Mouse (Mus musculus) forebrain, postnatal 0 days (tissue): Measurements from ENCODE around the gene Arfgef2. TPM values are rescaled to one million over a fixed set of nuclear protein-coding genes. Genes with fewer than 3 reads are reported as not detected.

Source experiments
- ATAC-seq: fragments of 200-750 bp; cut with Nextera tagmentation; 2 replicates; pipeline ENCODE4 v1.8.0; 2017; ENCODE audit warnings: mild to moderate bottlenecking, moderate library complexity
- DNase-seq: peaks from one replicate; pipeline ENCODE4 v3.0.0-alpha.2; 2015
- H3K27ac ChIP-seq: fragments of 300-500 bp; sonication (generic); 2 replicates; pipeline ENCODE4 v1.5.1; 2014; ENCODE audit warnings: low read depth, mild to moderate bottlenecking, antibody characterized with exemption, low read length, moderate library complexity, mixed read lengths
- H3K27me3 ChIP-seq: fragments of 300-500 bp; sonication (generic); 2 replicates; pipeline ENCODE4 v1.6.1; 2014; ENCODE audit warnings: mild to moderate bottlenecking, low read length, mixed read lengths; ENCODE audit not compliant: insufficient read depth
- H3K36me3 ChIP-seq: fragments of 300-500 bp; sonication (generic); 2 replicates; pipeline ENCODE4 v1.6.1; 2014; ENCODE audit warnings: mild to moderate bottlenecking, moderate library complexity; ENCODE audit not compliant: insufficient read depth
- H3K4me1 ChIP-seq: fragments of 300-500 bp; sonication (generic); 2 replicates; pipeline ENCODE4 v1.6.1; 2014; ENCODE audit warnings: antibody characterized with exemption; ENCODE audit not compliant: insufficient read depth
- H3K4me2 ChIP-seq: fragments of 300-500 bp; sonication (generic); 2 replicates; pipeline ENCODE4 v1.6.1; 2014; ENCODE audit warnings: low read depth, mild to moderate bottlenecking, moderate library complexity
- H3K4me3 ChIP-seq: fragments of 300-500 bp; sonication (generic); 2 replicates; pipeline ENCODE4 v1.5.1; 2014; ENCODE audit warnings: low read depth, low read length, mixed read lengths
- H3K9ac ChIP-seq: fragments of 300-500 bp; sonication (generic); 2 replicates; pipeline ENCODE4 v1.6.1; 2014; ENCODE audit warnings: mild to moderate bottlenecking
- H3K9me3 ChIP-seq: fragments of 300-500 bp; sonication (generic); 2 replicates; pipeline ENCODE4 v1.6.1; 2016; ENCODE audit warnings: low read length
- CTCF ChIP-seq: sonication (generic); IDR thresholded peaks from 2 replicates; pipeline ENCODE4 v1.5.1; 2016; ENCODE audit warnings: antibody characterized with exemption, control low read depth, low read depth
- WGBS: fragments of 180-500 bp; shearing (Covaris S2); extraction: QIAGEN DNeasy Blood & Tissue Kit; methylation state at CpG from one replicate; pipeline ENCODE4 v1.1.7; 2014; 5-methylcytosine and 5-hydroxymethylcytosine counted together
- polyA plus RNA-seq: library from polyadenylated mRNA; unstranded; fragments of >200 nt; fragmentation: Nextera tagmentation; extraction: Ambion mirVana; gene quantifications from 2 replicates; pipeline ENCODE4 v1.2.1, GENCODE M21; 2015
- total RNA-seq: library from RNA; depleted of rRNA; stranded (reverse); fragments of >200 nt; gene quantifications from 2 replicates; pipeline ENCODE4 v1.2.3, GENCODE M21; 2014

Arfgef2 gene
- total and polyA plus RNA-seq, 2 experiments from 2014 or later = 3.0 to 29.5 TPM

GRCm38 (mm10) chr2:166834091-166834490, 28.7 kb downstream of the Arfgef2 start:
- Histone ChIP-seq H3K9me3 (no peaks in the 10 kb centered on the region), H3K9ac (no peak overlapping the region), H3K4me2 (no peak overlapping the region), H3K4me1 (no peaks in the 10 kb centered on the region), H3K27ac (no peak overlapping the region), H3K4me3 (no peak overlapping the region), H3K27me3 (no peaks in the 10 kb centered on the region), H3K36me3 (peaks cover 16% of the 10 kb centered on the region)
- 93% methylated on average over 2 of the region's 2 CpGs for WGBS
- ATAC-seq = no peak
- TF ChIP-seq CTCF = no peak
- no peak for DNase-seq

DNA sequence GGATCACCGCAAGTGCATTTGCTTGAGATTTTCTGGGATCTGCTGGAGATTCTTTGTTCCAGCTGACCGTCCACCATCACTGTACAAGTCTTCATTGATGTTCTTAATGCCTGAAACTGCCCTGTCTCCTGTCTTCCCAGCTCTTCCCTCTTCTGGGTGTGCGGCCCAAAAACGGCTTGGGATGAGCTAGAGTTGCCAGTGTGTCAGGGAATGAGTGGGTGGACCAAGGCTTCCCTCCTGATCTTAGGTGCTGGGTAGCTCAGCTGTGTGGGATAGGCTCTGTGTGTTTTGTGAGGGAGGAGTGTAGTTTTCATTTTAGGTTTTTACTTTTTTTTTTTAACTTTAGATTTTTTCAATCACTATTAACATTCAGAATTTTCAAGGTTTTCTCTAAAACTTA, 29.4 kb downstream of the Arfgef2 start:
- no peak overlapping the region for H3K4me3 ChIP-seq
- H3K27ac ChIP-seq = no peak overlapping the region
- no peaks in the 10 kb centered on the region for H3K9me3 ChIP-seq
- no peaks in the 10 kb centered on the region for H3K27me3 ChIP-seq
- no peak for TF ChIP-seq CTCF
- ATAC-seq = no peak
- no peak overlapping the region for H3K9ac ChIP-seq
- DNase-seq = no peak
- no peaks in the 10 kb centered on the region for H3K4me1 ChIP-seq
- 91% methylated on average over 4 of the region's 4 CpGs for WGBS
- peaks cover 16% of the 10 kb centered on the region for H3K36me3 ChIP-seq
- H3K4me2 ChIP-seq = no peak overlapping the region

GRCm38 (mm10) chr2:166835581-166835980, 30.2 kb downstream of the Arfgef2 start:
- Histone ChIP-seq H3K9ac (no peak overlapping the region), H3K4me3 (no peak overlapping the region), H3K4me2 (no peak overlapping the region), H3K36me3 (peaks cover 16% of the 10 kb centered on the region), H3K4me1 (no peaks in the 10 kb centered on the region), H3K27me3 (no peaks in the 10 kb centered on the region), H3K9me3 (no peaks in the 10 kb centered on the region), H3K27ac (no peak overlapping the region)
- WGBS = 74% methylated on average over 5 of the region's 5 CpGs
- no peak for DNase-seq
- no peak for ATAC-seq
- no peak for TF ChIP-seq CTCF

DNA sequence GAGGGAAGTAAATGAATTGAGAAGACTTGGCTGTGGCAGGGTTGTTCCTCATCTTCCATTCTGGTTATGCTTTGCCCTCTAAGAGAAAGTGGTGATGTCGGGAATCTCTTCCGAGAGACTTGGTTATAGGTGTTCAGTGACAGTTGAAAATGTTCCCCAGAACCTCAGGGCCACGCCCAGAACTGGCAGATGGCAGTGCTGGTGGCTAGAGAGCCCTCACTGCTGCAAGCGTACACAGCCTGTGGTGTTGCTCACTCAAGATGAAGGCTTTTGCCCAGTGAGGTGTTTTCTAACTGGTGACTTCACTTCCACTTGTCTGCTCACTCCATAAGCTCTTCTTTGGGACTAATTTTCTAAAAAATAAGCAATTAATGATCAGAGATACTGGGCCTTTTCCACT, 36.4 kb downstream of the Arfgef2 start:
- ATAC-seq = no peak
- H3K27ac ChIP-seq = no peak overlapping the region
- H3K4me1 ChIP-seq = no peaks in the 10 kb centered on the region
- no peak for TF ChIP-seq CTCF
- H3K4me2 ChIP-seq = no peak overlapping the region
- no peaks in the 10 kb centered on the region for H3K27me3 ChIP-seq
- H3K4me3 ChIP-seq = no peak overlapping the region
- no peaks in the 10 kb centered on the region for H3K9me3 ChIP-seq
- no peak overlapping the region for H3K9ac ChIP-seq
- peaks cover 22% of the 10 kb centered on the region; the same call in 1 of the 2 replicates for H3K36me3 ChIP-seq
- WGBS = 85% methylated on average over 4 of the region's 4 CpGs
- no peak for DNase-seq

DNA sequence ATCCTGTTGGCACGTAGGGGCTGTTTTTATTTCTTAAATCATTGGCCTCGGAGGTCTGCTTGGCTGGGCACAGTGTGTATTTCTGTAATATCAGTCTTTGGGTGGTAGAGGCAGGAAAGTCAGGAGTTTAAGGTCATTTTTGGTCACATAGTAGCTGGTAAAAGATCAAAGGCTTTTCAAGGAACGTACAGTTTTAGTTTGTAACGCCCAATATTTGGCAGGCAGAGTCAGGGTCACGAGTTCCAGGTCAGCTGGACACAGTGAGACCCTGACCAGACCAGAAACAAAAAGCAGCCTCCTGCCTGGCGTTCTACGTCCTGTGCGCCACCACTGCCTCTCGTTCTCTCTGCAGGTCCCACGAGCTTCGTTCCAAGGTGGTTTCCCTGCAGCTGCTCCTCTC, 45.3 kb downstream of the Arfgef2 start:
- H3K36me3 ChIP-seq = peaks cover 28% of the 10 kb centered on the region
- H3K4me1 ChIP-seq = no peaks in the 10 kb centered on the region
- no peak for ATAC-seq
- H3K4me3 ChIP-seq = no peak overlapping the region
- WGBS = 86% methylated on average over 11 of the region's 11 CpGs
- DNase-seq = no peak
- H3K9ac ChIP-seq = no peak overlapping the region
- H3K4me2 ChIP-seq = no peak overlapping the region
- no peak for TF ChIP-seq CTCF
- H3K9me3 ChIP-seq = no peaks in the 10 kb centered on the region; the same call in 1 of the 2 replicates
- no peaks in the 10 kb centered on the region for H3K27me3 ChIP-seq
- no peak overlapping the region for H3K27ac ChIP-seq

DNA sequence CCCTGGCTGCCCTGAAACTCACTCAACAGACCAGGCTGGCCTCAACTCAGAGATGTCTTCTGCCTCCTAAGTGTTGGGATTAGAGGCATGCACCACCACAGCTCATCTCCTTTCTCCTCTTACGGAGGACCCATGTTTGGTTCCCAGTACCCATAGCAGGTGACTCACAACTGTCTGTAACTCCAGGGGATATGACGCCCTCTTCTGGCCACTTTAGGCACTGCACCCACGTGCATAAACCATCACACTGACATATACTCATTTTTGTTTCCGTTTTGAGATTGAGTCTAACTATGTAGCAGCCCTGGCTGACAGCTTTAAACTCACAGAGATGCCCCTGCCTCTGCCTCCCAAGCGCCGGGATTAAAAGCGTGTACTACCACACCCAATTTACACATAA, 46.9 kb downstream of the Arfgef2 start:
- Histone ChIP-seq H3K4me1 (no peaks in the 10 kb centered on the region), H3K9me3 (no peaks in the 10 kb centered on the region; the same call in 1 of the 2 replicates), H3K9ac (no peak overlapping the region), H3K27me3 (no peaks in the 10 kb centered on the region), H3K4me2 (no peak overlapping the region), H3K27ac (no peak overlapping the region), H3K36me3 (peaks cover 30% of the 10 kb centered on the region), H3K4me3 (no peak overlapping the region)
- 96% methylated on average over 7 of the region's 7 CpGs for WGBS
- TF ChIP-seq CTCF = peak; percentile 41
- DNase-seq = no peak
- no peak for ATAC-seq

GRCm38 (mm10) chr2:166855771-166856170, 50.4 kb downstream of the Arfgef2 start:
- Histone ChIP-seq H3K27me3 (no peaks in the 10 kb centered on the region), H3K4me1 (no peaks in the 10 kb centered on the region), H3K27ac (no peak overlapping the region), H3K4me2 (no peak overlapping the region), H3K36me3 (peaks cover 52% of the 10 kb centered on the region), H3K4me3 (no peak overlapping the region), H3K9me3 (no peaks in the 10 kb centered on the region; the same call in 1 of the 2 replicates), H3K9ac (no peak overlapping the region)
- 97% methylated on average over 8 of the region's 8 CpGs for WGBS
- TF ChIP-seq CTCF = no peak
- ATAC-seq (no peak), DNase-seq (no peak)
